In the genomic region with DNA sequence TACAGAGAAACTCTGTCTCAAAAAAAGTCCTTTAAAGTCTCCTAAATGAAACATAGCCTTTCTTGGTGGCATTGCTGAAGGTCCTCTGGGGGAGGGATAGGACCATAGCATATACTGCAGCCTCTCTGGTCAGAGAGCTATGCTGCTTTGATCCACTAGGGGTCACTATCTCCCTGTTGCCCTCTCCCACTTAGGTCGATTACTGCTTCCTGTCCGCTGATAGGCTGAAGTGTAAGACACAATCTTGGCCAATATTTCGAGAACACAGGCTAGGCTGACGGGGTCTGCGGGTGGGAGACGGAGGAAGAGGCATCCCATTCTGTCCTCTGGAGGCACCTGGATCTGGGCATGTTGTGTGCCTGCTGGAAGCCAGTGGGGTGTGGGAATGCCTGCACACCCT, we compare ENCODE assay signal across 11 mouse cellular contexts. TPM values are rescaled to one million over a fixed set of nuclear protein-coding genes. Genes with fewer than 3 reads are reported as not detected.
DNase-seq lines count a peak whose midpoint lies in the region; ATAC-seq and TF ChIP-seq lines count a peak whose summit lies in the region.
"Had no signal": no experiment of that assay in that cellular context is flagged by ENCODE, and none has a peak within 500 bp of the region (broad histone marks: within the 10 kb centered on the region; RNA-seq: fewer than 3 reads in every experiment).

No protein-coding gene starts in this region.

- H3K27me3 ChIP-seq in intestine, postnatal 0 days (replicated peaks; ENCODE audit: control insufficient read depth, insufficient read depth, low read length), result no peaks in the 10 kb centered on the region
- H3K27me3 ChIP-seq in intestine, embryonic 15.5 days (replicated peaks), result no peaks in the 10 kb centered on the region
- peaks cover 31% of the 10 kb centered on the region for H3K27me3 ChIP-seq in G1E (ENCODE audit: insufficient read depth, low read length)
- peaks cover 6% of the 10 kb centered on the region; the same call in 1 of the 2 replicates for H3K27me3 ChIP-seq in forebrain, embryonic 16.5 days (replicated peaks; ENCODE audit: control insufficient read depth, insufficient read depth, low read length)
- H3K27me3 ChIP-seq: liver, embryonic 15.5 days; neural tube, embryonic 15.5 days had no signal

- DNase-seq in 3T3-L1 (ENCODE audit: low read depth, low spot score) (peak; percentile 62), G1E (ENCODE audit: low spot score) (peak; percentile 58)
- DNase-seq in induced T-regulatory cell, adult 2 months (ENCODE audit: low read depth), result peak; percentile 72
- no peak for DNase-seq in ovary, postnatal 14 days (ENCODE audit: low spot score)
- no peak for DNase-seq in frontal cortex, postnatal 14 days (ENCODE audit: low spot score in 2 of 2)
- DNase-seq: adrenal gland, postnatal 10 days had no signal

- H3K4me1 ChIP-seq in intestine, postnatal 0 days (replicated peaks; ENCODE audit: control insufficient read depth, insufficient read depth, low read length), result no peaks in the 10 kb centered on the region
- H3K4me1 ChIP-seq in intestine, embryonic 15.5 days (replicated peaks), result no peaks in the 10 kb centered on the region
- H3K4me1 ChIP-seq in G1E (ENCODE audit: insufficient read depth, low read depth, low read length), result peaks cover 14% of the 10 kb centered on the region
- no peaks in the 10 kb centered on the region for H3K4me1 ChIP-seq in forebrain, embryonic 16.5 days (replicated peaks; ENCODE audit: control insufficient read depth, insufficient read depth, low read length)
- H3K4me1 ChIP-seq: neural tube, embryonic 15.5 days had no signal

- H3K9me3 ChIP-seq in intestine, postnatal 0 days (ENCODE audit: control insufficient read depth), result no peaks in the 10 kb centered on the region
- no peaks in the 10 kb centered on the region for H3K9me3 ChIP-seq in intestine, embryonic 15.5 days
- no peaks in the 10 kb centered on the region for H3K9me3 ChIP-seq in G1E (replicated peaks)
- H3K9me3 ChIP-seq in forebrain, embryonic 16.5 days (ENCODE audit: control insufficient read depth, low read length), result no peaks in the 10 kb centered on the region
- H3K9me3 ChIP-seq: liver, embryonic 15.5 days; neural tube, embryonic 15.5 days had no signal

- peak; percentile 80 for TF ChIP-seq CTCF in intestine, postnatal 0 days (IDR thresholded peaks at IDR 0.05; ENCODE audit: low read depth)
- peak; percentile 91 for TF ChIP-seq CTCF in G1E (IDR thresholded peaks at IDR 0.05; ENCODE audit: low read depth, low read length)

- no peak overlapping the region for H3K9ac ChIP-seq in intestine, postnatal 0 days (ENCODE audit: low read depth, low read length)
- no peak overlapping the region for H3K9ac ChIP-seq in intestine, embryonic 15.5 days
- H3K9ac ChIP-seq in forebrain, embryonic 16.5 days (replicated peaks; ENCODE audit: low read depth, low read length), result no peak overlapping the region
- H3K9ac ChIP-seq: liver, embryonic 15.5 days; neural tube, embryonic 15.5 days had no signal

- H3K4me3 ChIP-seq in intestine, postnatal 0 days (ENCODE audit: low read depth, low read length), result no peak overlapping the region
- H3K4me3 ChIP-seq in intestine, embryonic 15.5 days (replicated peaks), result no peak overlapping the region
- no peak overlapping the region for H3K4me3 ChIP-seq in G1E (ENCODE audit: low read depth, low read length)
- H3K4me3 ChIP-seq in forebrain, embryonic 16.5 days (replicated peaks; ENCODE audit: low read length), result no peak overlapping the region
- H3K4me3 ChIP-seq: liver, embryonic 15.5 days; neural tube, embryonic 15.5 days had no signal

- no peak overlapping the region for H3K27ac ChIP-seq in intestine, postnatal 0 days (ENCODE audit: low read depth, low read length)
- H3K27ac ChIP-seq in intestine, embryonic 15.5 days, result no peak overlapping the region
- H3K27ac ChIP-seq in forebrain, embryonic 16.5 days (ENCODE audit: low read length), result no peak overlapping the region
- H3K27ac ChIP-seq: liver, embryonic 15.5 days; neural tube, embryonic 15.5 days had no signal

- WGBS in intestine, postnatal 0 days, result 43% methylated on average over 6 of the region's 6 CpGs
- WGBS in intestine, embryonic 15.5 days, result 48% methylated on average over 6 of the region's 6 CpGs
- WGBS in forebrain, embryonic 16.5 days, result 45% methylated on average over 6 of the region's 6 CpGs

- no peaks in the 10 kb centered on the region for H3K36me3 ChIP-seq in intestine, postnatal 0 days (ENCODE audit: control insufficient read depth, insufficient read depth)
- H3K36me3 ChIP-seq in intestine, embryonic 15.5 days, result no peaks in the 10 kb centered on the region
- no peaks in the 10 kb centered on the region for H3K36me3 ChIP-seq in G1E (replicated peaks)
- H3K36me3 ChIP-seq in forebrain, embryonic 16.5 days (ENCODE audit: control insufficient read depth, insufficient read depth), result no peaks in the 10 kb centered on the region
- H3K36me3 ChIP-seq: liver, embryonic 15.5 days; neural tube, embryonic 15.5 days had no signal

- H3K4me2 ChIP-seq in intestine, postnatal 0 days (replicated peaks; ENCODE audit: low read depth), result no peak overlapping the region
- no peak overlapping the region for H3K4me2 ChIP-seq in intestine, embryonic 15.5 days (replicated peaks)
- H3K4me2 ChIP-seq in forebrain, embryonic 16.5 days (ENCODE audit: low read length), result no peak overlapping the region
- H3K4me2 ChIP-seq: liver, embryonic 15.5 days; neural tube, embryonic 15.5 days had no signal

- no peak for ATAC-seq in intestine, postnatal 0 days
- no peak for ATAC-seq in intestine, embryonic 15.5 days
- peak; percentile 15; the same call in 1 of the 2 replicates for ATAC-seq in G1E (ENCODE audit: extremely low read depth, insufficient number of reproducible peaks, low FRiP score, poor library complexity, severe bottlenecking)
- ATAC-seq in forebrain, embryonic 16.5 days, result no peak

RNA-seq across cellular contexts. Expression of a gene that starts 37.9 kb away (rescaled TPM):
- polyA plus RNA-seq in intestine, postnatal 0 days (2015; fragmentation: Nextera tagmentation; extraction: Ambion mirVana), result 0.70 and 1.0 TPM in 2 replicates
- polyA plus RNA-seq in intestine, embryonic 15.5 days (2015; fragmentation: Nextera tagmentation; extraction: Ambion mirVana), result 0.92 and 1.0 TPM in 2 replicates
- not detected in 2 replicates for total RNA-seq in G1E (2014; fragmentation: Nextera tagmentation)
- not detected in 2 replicates for total RNA-seq in G1E (2017)
- polyA plus RNA-seq in G1E (2012), result 0.10 and 0.11 TPM in 2 replicates
- polyA plus RNA-seq in forebrain, embryonic 16.5 days (2015; fragmentation: Nextera tagmentation; extraction: Ambion mirVana), result 0.75 and 1.2 TPM in 2 replicates

RNA-seq across cellular contexts. Expression of a gene that starts 52.5 kb away (rescaled TPM):
- 2.3 and 3.2 TPM in 2 replicates for polyA plus RNA-seq in intestine, postnatal 0 days (2015; fragmentation: Nextera tagmentation; extraction: Ambion mirVana)
- 5.1 and 6.2 TPM in 2 replicates for polyA plus RNA-seq in intestine, embryonic 15.5 days (2015; fragmentation: Nextera tagmentation; extraction: Ambion mirVana)
- total RNA-seq in G1E (2014; fragmentation: Nextera tagmentation) (3.2 and 3.8 TPM in 2 replicates), G1E (2017) (0.12 and 0.71 TPM in 2 replicates)
- 6.9 and 7.3 TPM in 2 replicates for polyA plus RNA-seq in G1E (2012)
- polyA plus RNA-seq in forebrain, embryonic 16.5 days (2015; fragmentation: Nextera tagmentation; extraction: Ambion mirVana), result 4.3 and 4.4 TPM in 2 replicates

Comparison
In these comparisons a context has a peak if more than half of its experiments do, and no peak if none do; other contexts are left out.
1. DNase-seq: peak in 3T3-L1 (single experiment), G1E (single experiment) and induced T-regulatory cell, adult 2 months (single experiment); none in ovary, postnatal 14 days (single experiment) and frontal cortex, postnatal 14 days (0 of 2).